Mouse (Mus musculus): Measurements from ENCODE around the gene Zfyve28.

DNA sequence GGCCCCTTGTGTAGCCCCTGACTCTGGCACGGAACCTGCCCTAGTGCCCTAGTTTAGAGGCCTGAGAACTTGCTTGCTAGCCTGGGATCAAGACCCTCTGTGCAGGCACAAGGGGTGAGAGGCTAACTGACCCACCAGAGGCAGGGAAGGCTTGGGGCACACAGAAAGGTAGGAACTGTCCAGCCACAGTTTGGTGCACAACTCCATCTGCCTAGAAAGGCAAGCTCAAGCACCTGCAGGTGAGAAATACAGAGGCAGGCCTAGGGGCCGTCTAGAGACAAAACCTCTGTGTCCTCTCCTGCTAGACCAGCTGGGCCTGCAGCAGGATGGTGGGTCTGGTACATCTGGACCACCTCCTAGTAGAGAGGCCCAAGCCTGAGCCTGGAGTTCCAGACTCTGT lies 114.2 kb downstream of the Zfyve28 start:
- TF ChIP-seq EP300 (optimal IDR thresholded peaks at IDR 0.05) (no peak), CTCF (IDR thresholded peaks at IDR 0.05; ENCODE audit: low read depth) (no peak)
